Mouse (Mus musculus) kidney, embryonic 14.5 days (tissue): ENCODE measurements around the gene Tmc2. TPM values are rescaled to one million over a fixed set of nuclear protein-coding genes. Genes with fewer than 3 reads are reported as not detected.

Experiments
- ATAC-seq: fragments of 200-750 bp; cut with Nextera tagmentation; 2 replicates; pipeline ENCODE4 v1.8.0; 2017; ENCODE audit warnings: moderate number of reproducible peaks, mild to moderate bottlenecking, moderate TSS enrichment, moderate library complexity; ENCODE audit not compliant: low FRiP score, low TSS enrichment
- H3K27ac ChIP-seq: fragments of 300-500 bp; sonication (generic); 2 replicates; pipeline ENCODE4 v1.5.1; 2014; ENCODE audit warnings: low read depth, mild to moderate bottlenecking, low read length, moderate library complexity, mixed read lengths
- H3K27me3 ChIP-seq: fragments of 300-500 bp; sonication (generic); 2 replicates; pipeline ENCODE4 v1.6.1; 2014; ENCODE audit warnings: mild to moderate bottlenecking, low read length; ENCODE audit not compliant: control insufficient read depth, insufficient read depth
- H3K36me3 ChIP-seq: fragments of 300-500 bp; sonication (generic); 2 replicates; pipeline ENCODE4 v1.6.1; 2014; ENCODE audit warnings: low read length, mixed read lengths; ENCODE audit not compliant: control insufficient read depth, insufficient read depth
- H3K4me1 ChIP-seq: fragments of 300-500 bp; sonication (generic); 2 replicates; pipeline ENCODE4 v1.6.1; 2014; ENCODE audit warnings: low read length, mixed read lengths; ENCODE audit not compliant: control insufficient read depth, insufficient read depth
- H3K4me2 ChIP-seq: fragments of 300-500 bp; sonication (generic); replicated peaks from 2 replicates; pipeline ENCODE4 v1.6.1; 2014; ENCODE audit warnings: low read depth, mild to moderate bottlenecking, low read length
- H3K4me3 ChIP-seq: fragments of 300-500 bp; sonication (generic); 2 replicates; pipeline ENCODE4 v1.5.1; 2014; ENCODE audit warnings: mild to moderate bottlenecking, low read length
- H3K9ac ChIP-seq: fragments of 300-500 bp; sonication (generic); 2 replicates; pipeline ENCODE4 v1.6.1; 2014; ENCODE audit warnings: low read depth, mild to moderate bottlenecking, low read length, moderate library complexity
- H3K9me3 ChIP-seq: fragments of 300-500 bp; sonication (generic); 2 replicates; pipeline ENCODE4 v1.6.1; 2016; ENCODE audit warnings: low read length; ENCODE audit not compliant: control insufficient read depth
- WGBS: fragments of 180-500 bp; shearing (Covaris S2); extraction: QIAGEN DNeasy Blood & Tissue Kit; methylation state at CpG from one replicate; pipeline ENCODE4 v1.1.7; 2014; 5-methylcytosine and 5-hydroxymethylcytosine counted together
- polyA plus RNA-seq: library from polyadenylated mRNA; unstranded; fragments of >200 nt; fragmentation: Nextera tagmentation; extraction: Ambion mirVana; gene quantifications from 2 replicates; pipeline ENCODE4 v1.2.1, GENCODE M21; 2014

Gene Tmc2
- polyA plus RNA-seq, 1 experiment from 2014 or later: not detected

GRCm38 (mm10) chr2:130268074-130268473, 73.1 kb downstream of the Tmc2 start:
- no peaks in the 10 kb centered on the region for H3K36me3 ChIP-seq
- H3K27me3 ChIP-seq: no peaks in the 10 kb centered on the region
- H3K4me2 ChIP-seq: no peak overlapping the region
- no peak overlapping the region for H3K4me3 ChIP-seq
- H3K4me1 ChIP-seq: no peaks in the 10 kb centered on the region
- WGBS: 66% methylated on average over 7 of the region's 7 CpGs
- no peak overlapping the region for H3K9ac ChIP-seq
- no peak for ATAC-seq
- H3K9me3 ChIP-seq: no peaks in the 10 kb centered on the region
- no peak overlapping the region for H3K27ac ChIP-seq

GRCm38 (mm10) chr2:130273732-130274131, 78.7 kb downstream of the Tmc2 start:
- Histone ChIP-seq H3K27ac (peak overlapping the region; percentile 85), H3K4me3 (peak overlapping the region; percentile 63), H3K9ac (peak overlapping the region; percentile 90), H3K4me1 (peaks cover 19% of the 10 kb centered on the region; the same call in 1 of the 2 replicates), H3K27me3 (no peaks in the 10 kb centered on the region), H3K4me2 (peak overlapping the region; percentile 76), H3K36me3 (peaks cover 35% of the 10 kb centered on the region), H3K9me3 (no peaks in the 10 kb centered on the region)
- 2% methylated on average over 14 of the region's 14 CpGs for WGBS
- peak; percentile 3; the same call in 1 of the 2 replicates for ATAC-seq

- Histone ChIP-seq H3K4me3 (peak within 1 kb of the TSS; percentile 63), H3K36me3 (peaks cover 38% of the 10 kb centered on the region), H3K9ac (peak within 1 kb of the TSS; percentile 90), H3K27me3 (no peaks in the 10 kb centered on the region), H3K9me3 (no peaks in the 10 kb centered on the region), H3K4me2 (peak within 1 kb of the TSS; percentile 80), H3K4me1 (peaks cover 19% of the 10 kb centered on the region; the same call in 1 of the 2 replicates), H3K27ac (peak within 1 kb of the TSS; percentile 91)
- WGBS: under 1% methylated on average over 68 of the region's 68 CpGs
- peak; percentile 97 for ATAC-seq
Measured at GRCm38 (mm10) chr2:130274149-130274861, 79.3 kb downstream of the Tmc2 start, which contains the start of gene Nop56. Gene Nop56, plus strand, starts transcription at chr2:130274430.

GRCm38 (mm10) chr2:130274862-130275261, 79.9 kb downstream of the Tmc2 start:
- Histone ChIP-seq H3K27ac (peak overlapping the region; percentile 91; the same call in 1 of the 2 replicates), H3K4me1 (peaks cover 19% of the 10 kb centered on the region; the same call in 1 of the 2 replicates), H3K36me3 (peaks cover 44% of the 10 kb centered on the region), H3K4me3 (peak overlapping the region; percentile 63), H3K9ac (peak overlapping the region; percentile 90), H3K9me3 (no peaks in the 10 kb centered on the region), H3K27me3 (no peaks in the 10 kb centered on the region), H3K4me2 (peak overlapping the region; percentile 80)
- ATAC-seq: no peak
- under 1% methylated on average over 10 of the region's 10 CpGs for WGBS

GRCm38 (mm10) chr2:130275649-130276048, 80.7 kb downstream of the Tmc2 start:
- H3K4me1 ChIP-seq: peaks cover 19% of the 10 kb centered on the region; the same call in 1 of the 2 replicates
- no peaks in the 10 kb centered on the region for H3K27me3 ChIP-seq
- WGBS: 52% methylated on average over 6 of the region's 6 CpGs
- ATAC-seq: no peak
- peak overlapping the region; percentile 63 for H3K4me3 ChIP-seq
- H3K36me3 ChIP-seq: peaks cover 52% of the 10 kb centered on the region
- no peak overlapping the region for H3K27ac ChIP-seq
- H3K9me3 ChIP-seq: no peaks in the 10 kb centered on the region
- peak overlapping the region; percentile 90 for H3K9ac ChIP-seq
- H3K4me2 ChIP-seq: peak overlapping the region; percentile 80

- Histone ChIP-seq H3K4me2 (no peak overlapping the region), H3K36me3 (peaks cover 70% of the 10 kb centered on the region), H3K4me1 (peaks cover 28% of the 10 kb centered on the region; the same call in 1 of the 2 replicates), H3K27ac (no peak overlapping the region), H3K27me3 (no peaks in the 10 kb centered on the region), H3K9ac (no peak overlapping the region), H3K9me3 (no peaks in the 10 kb centered on the region), H3K4me3 (no peak overlapping the region)
- 41% methylated on average over 8 of the region's 8 CpGs for WGBS
- no peak for ATAC-seq
Measured at GRCm38 (mm10) chr2:130279600-130280091, 84.7 kb downstream of the Tmc2 start.

GRCm38 (mm10) chr2:130280224-130280623, 85.2 kb downstream of the Tmc2 start:
- H3K9ac ChIP-seq: no peak overlapping the region
- no peak for ATAC-seq
- H3K4me2 ChIP-seq: no peak overlapping the region
- peaks cover 28% of the 10 kb centered on the region; the same call in 1 of the 2 replicates for H3K4me1 ChIP-seq
- no peaks in the 10 kb centered on the region for H3K9me3 ChIP-seq
- H3K4me3 ChIP-seq: no peak overlapping the region
- 57% methylated on average over 7 of the region's 7 CpGs for WGBS
- H3K27ac ChIP-seq: no peak overlapping the region
- no peaks in the 10 kb centered on the region for H3K27me3 ChIP-seq
- peaks cover 70% of the 10 kb centered on the region for H3K36me3 ChIP-seq

GRCm38 (mm10) chr2:130280818-130281217, 85.8 kb downstream of the Tmc2 start:
- no peak overlapping the region for H3K4me2 ChIP-seq
- H3K27ac ChIP-seq: no peak overlapping the region
- no peak for ATAC-seq
- H3K4me1 ChIP-seq: peaks cover 23% of the 10 kb centered on the region; the same call in 1 of the 2 replicates
- H3K9ac ChIP-seq: no peak overlapping the region
- no peak overlapping the region for H3K4me3 ChIP-seq
- WGBS: 79% methylated on average over 4 of the region's 4 CpGs
- H3K9me3 ChIP-seq: no peaks in the 10 kb centered on the region
- peaks cover 65% of the 10 kb centered on the region for H3K36me3 ChIP-seq
- no peaks in the 10 kb centered on the region for H3K27me3 ChIP-seq
